Mouse (Mus musculus): ENCODE data around the gene Gm6169.

Gm6169 gene

GRCm38 (mm10) chr13:97067691-97068090 lies 31.3 kb downstream of the Gm6169 start:
- no peak for DNase-seq

GRCm38 (mm10) chr13:97066649-97067550 lies 32.1 kb downstream of the Gm6169 start, which contains the start of gene Fam169a:
TSS of gene Fam169a (plus strand) at chr13:97067286.
- no peak for DNase-seq

GRCm38 (mm10) chr13:97064844-97065621 lies 34.0 kb downstream of the Gm6169 start:
- DNase-seq: peak in 1 of 2 experiments; percentile 15

- DNase-seq: no peak
These were observed 34.6 kb downstream of the Gm6169 start for GRCm38 (mm10) chr13:97064413-97064812.

- no peak for DNase-seq
These were observed 35.6 kb downstream of the Gm6169 start for GRCm38 (mm10) chr13:97063431-97063830.

- no peak for DNase-seq
These were observed 36.9 kb downstream of the Gm6169 start for GRCm38 (mm10) chr13:97062151-97062550.

GRCm38 (mm10) chr13:97060331-97060730 lies 38.7 kb downstream of the Gm6169 start:
- DNase-seq: no peak

GRCm38 (mm10) chr13:97059746-97060145 lies 39.3 kb downstream of the Gm6169 start:
- no peak for DNase-seq

- DNase-seq: no peak
These were observed 41.2 kb downstream of the Gm6169 start for GRCm38 (mm10) chr13:97057817-97058216.

GRCm38 (mm10) chr13:97053844-97054243 lies 45.2 kb downstream of the Gm6169 start:
- DNase-seq: peak in 1 of 2 experiments; percentile 28

- peak; percentile 8 to 14 for DNase-seq
These were observed 46.4 kb downstream of the Gm6169 start for GRCm38 (mm10) chr13:97052667-97053066.

GRCm38 (mm10) chr13:97051158-97051557 lies 47.9 kb downstream of the Gm6169 start:
- DNase-seq: no peak
